Comparison of ENCODE assay signal across 8 mouse cellular contexts in genomic region chr11:74838971-74839370, GRCm38 (mm10). TPM values are rescaled to one million over a fixed set of nuclear protein-coding genes. Genes with fewer than 3 reads are reported as not detected.
A peak's percentile ranks its signal among the peaks of the same experiment; 100 is the strongest.
DNase-seq lines count a peak whose midpoint lies in the region; ATAC-seq lines count a peak whose summit lies in the region.

No protein-coding gene starts in this region.

- H3K27ac ChIP-seq in embryonic facial prominence, embryonic 14.5 days (replicated peaks; ENCODE audit: low read depth, low read length), result peak overlapping the region; percentile 96
- H3K27ac ChIP-seq in heart, embryonic 11.5 days (ENCODE audit: low read depth, low read length), result peak overlapping the region; percentile 98
- H3K27ac ChIP-seq in neural tube, embryonic 14.5 days (ENCODE audit: low read depth, low read length), result no peak overlapping the region; the same call in 1 of the 2 replicates

- H3K9ac ChIP-seq in embryonic facial prominence, embryonic 14.5 days (ENCODE audit: low read depth, low read length), result peak overlapping the region; percentile 69; the same call in 1 of the 2 replicates
- no peak overlapping the region; the same call in 1 of the 2 replicates for H3K9ac ChIP-seq in heart, embryonic 11.5 days (ENCODE audit: low read depth, low read length)
- no peak overlapping the region for H3K9ac ChIP-seq in neural tube, embryonic 14.5 days (replicated peaks; ENCODE audit: low read depth, low read length)

- no peaks in the 10 kb centered on the region for H3K9me3 ChIP-seq in embryonic facial prominence, embryonic 14.5 days (ENCODE audit: control insufficient read depth, low read length)
- no peaks in the 10 kb centered on the region for H3K9me3 ChIP-seq in heart, embryonic 11.5 days (replicated peaks; ENCODE audit: control insufficient read depth, low read length)
- no peaks in the 10 kb centered on the region for H3K9me3 ChIP-seq in neural tube, embryonic 14.5 days (ENCODE audit: control insufficient read depth, low read length)

- peaks cover 8% of the 10 kb centered on the region for H3K4me1 ChIP-seq in embryonic facial prominence, embryonic 14.5 days (ENCODE audit: control insufficient read depth, insufficient read depth, low read length)
- peaks cover 52% of the 10 kb centered on the region for H3K4me1 ChIP-seq in heart, embryonic 11.5 days (ENCODE audit: control insufficient read depth, insufficient read depth, low read length)
- H3K4me1 ChIP-seq in neural tube, embryonic 14.5 days (ENCODE audit: control insufficient read depth, insufficient read depth, low read length), result peaks cover 13% of the 10 kb centered on the region; the same call in 1 of the 2 replicates

- DNase-seq in CD4-positive, CD25-positive, alpha-beta regulatory T cell, adult 2 months (ENCODE audit: low read depth, low spot score), result peak; percentile 89
- DNase-seq in Muller cell, postnatal 12 days (ENCODE audit: inconsistent ontology term), result peak; percentile 47
- peak; percentile 72 for DNase-seq in embryonic facial prominence, embryonic 14.5 days (ENCODE audit: low spot score)
- DNase-seq in kidney, adult 9 months, result peak; percentile 98
- DNase-seq in lung, adult 18-20 months, result peak; percentile 79 to 83
- no peak for DNase-seq in ovary, postnatal 36 days (ENCODE audit: low spot score)

- no peaks in the 10 kb centered on the region for H3K27me3 ChIP-seq in embryonic facial prominence, embryonic 14.5 days (replicated peaks; ENCODE audit: control insufficient read depth, insufficient read depth, low read length)
- no peaks in the 10 kb centered on the region for H3K27me3 ChIP-seq in heart, embryonic 11.5 days (ENCODE audit: control insufficient read depth, insufficient read depth, low read length)
- no peaks in the 10 kb centered on the region for H3K27me3 ChIP-seq in neural tube, embryonic 14.5 days (ENCODE audit: control insufficient read depth, insufficient read depth, low read length)

- H3K36me3 ChIP-seq in embryonic facial prominence, embryonic 14.5 days (ENCODE audit: control insufficient read depth, insufficient read depth, low read length), result peaks cover 33% of the 10 kb centered on the region
- H3K36me3 ChIP-seq in heart, embryonic 11.5 days (ENCODE audit: control insufficient read depth, insufficient read depth, low read length), result 0 out of 2 replicates have a peak, but pooled peaks cover 3% of the 10 kb centered on the region
- H3K36me3 ChIP-seq in neural tube, embryonic 14.5 days (ENCODE audit: control insufficient read depth, insufficient read depth, low read length), result peaks cover 16% of the 10 kb centered on the region

- H3K4me3 ChIP-seq in embryonic facial prominence, embryonic 14.5 days (ENCODE audit: low read depth, low read length), result peak overlapping the region; percentile 55
- peak overlapping the region; percentile 62 for H3K4me3 ChIP-seq in heart, embryonic 11.5 days (ENCODE audit: low read depth, low read length)
- H3K4me3 ChIP-seq in neural tube, embryonic 14.5 days (ENCODE audit: low read depth, low read length), result peak overlapping the region; percentile 50; the same call in 1 of the 2 replicates

- ATAC-seq in embryonic facial prominence, embryonic 14.5 days (ENCODE audit: low read depth), result no peak
- ATAC-seq in heart, embryonic 11.5 days (replicated peaks; ENCODE audit: insufficient number of reproducible peaks, low FRiP score, low TSS enrichment), result no peak
- ATAC-seq in neural tube, embryonic 14.5 days (ENCODE audit: low read depth), result no peak

- H3K4me2 ChIP-seq in embryonic facial prominence, embryonic 14.5 days (ENCODE audit: low read depth, low read length), result peak overlapping the region; percentile 84
- H3K4me2 ChIP-seq in heart, embryonic 11.5 days, result peak overlapping the region; percentile 94
- peak overlapping the region; percentile 81 for H3K4me2 ChIP-seq in neural tube, embryonic 14.5 days (ENCODE audit: low read depth, low read length)

- WGBS in embryonic facial prominence, embryonic 14.5 days, result 43% methylated on average over 6 of the region's 6 CpGs
- WGBS in heart, embryonic 11.5 days (ENCODE audit: insufficient replicate concordance), result 37% methylated on average over 6 of the region's 6 CpGs
- 54% methylated on average over 6 of the region's 6 CpGs for WGBS in neural tube, embryonic 14.5 days

RNA-seq across cellular contexts. Expression of gene Mnt, which starts 8.3 kb away (rescaled TPM):
- 4.8 and 5.8 TPM in 2 replicates for polyA plus RNA-seq in embryonic facial prominence, embryonic 14.5 days (2014; fragmentation: Nextera tagmentation; extraction: Ambion mirVana)
- 2.7 and 3.5 TPM in 2 replicates for polyA plus RNA-seq in heart, embryonic 11.5 days (2014; fragmentation: Nextera tagmentation; extraction: Ambion mirVana)
- 7.6 and 9.4 TPM in 2 replicates for polyA plus RNA-seq in neural tube, embryonic 14.5 days (2014; fragmentation: Nextera tagmentation; extraction: Ambion mirVana)

RNA-seq across cellular contexts. Expression of gene Sgsm2, which starts 57.9 kb away (rescaled TPM):
- polyA plus RNA-seq in embryonic facial prominence, embryonic 14.5 days (2014; fragmentation: Nextera tagmentation; extraction: Ambion mirVana), result 4.9 and 6.2 TPM in 2 replicates
- 3.9 and 5.5 TPM in 2 replicates for polyA plus RNA-seq in heart, embryonic 11.5 days (2014; fragmentation: Nextera tagmentation; extraction: Ambion mirVana)
- 25.3 and 28.7 TPM in 2 replicates for polyA plus RNA-seq in neural tube, embryonic 14.5 days (2014; fragmentation: Nextera tagmentation; extraction: Ambion mirVana)

RNA-seq across cellular contexts. Expression of gene Tsr1, which starts 58.9 kb away (rescaled TPM):
- 48.1 and 49.5 TPM in 2 replicates for polyA plus RNA-seq in embryonic facial prominence, embryonic 14.5 days (2014; fragmentation: Nextera tagmentation; extraction: Ambion mirVana)
- polyA plus RNA-seq in heart, embryonic 11.5 days (2014; fragmentation: Nextera tagmentation; extraction: Ambion mirVana), result 34.0 and 40.6 TPM in 2 replicates
- polyA plus RNA-seq in neural tube, embryonic 14.5 days (2014; fragmentation: Nextera tagmentation; extraction: Ambion mirVana), result 27.9 and 40.6 TPM in 2 replicates
